Mouse (Mus musculus) lung, postnatal 25 days (tissue): Measurements from ENCODE around the gene Ipo13.
A peak's percentile ranks its signal among the peaks of the same experiment; 100 is the strongest.

Experiments
- DNase-seq: peaks from one replicate; pipeline ENCODE4 v3.0.0; 2022; ENCODE audit warnings: low spot score

Ipo13 gene

GRCm38 (mm10) chr4:117914591-117915442 is at the start of gene Ipo13:
TSS of gene Ipo13 (minus strand) at chr4:117914999.
- peak; percentile 93 for DNase-seq

GRCm38 (mm10) chr4:117957492-117957891 is 42.7 kb upstream of the Ipo13 start:
- no peak for DNase-seq

GRCm38 (mm10) chr4:117947493-117947892 is 32.7 kb upstream of the Ipo13 start:
- DNase-seq, result no peak

- no peak for DNase-seq
Measured at GRCm38 (mm10) chr4:117946639-117947305, 32.0 kb upstream of the Ipo13 start.

GRCm38 (mm10) chr4:117943317-117943716 is 28.5 kb upstream of the Ipo13 start:
- DNase-seq, result no peak

GRCm38 (mm10) chr4:117936964-117937363 is 22.2 kb upstream of the Ipo13 start:
- DNase-seq, result no peak

- DNase-seq, result no peak
Measured at GRCm38 (mm10) chr4:117934081-117934480, 19.3 kb upstream of the Ipo13 start.

GRCm38 (mm10) chr4:117933248-117933647 is 18.4 kb upstream of the Ipo13 start:
- DNase-seq, result peak; percentile 41

- DNase-seq, result peak; percentile 51
Measured at GRCm38 (mm10) chr4:117929391-117929881, 14.6 kb upstream of the Ipo13 start, which contains the start of gene Artn. TSS of gene Artn (minus strand) at chr4:117929763.

- peak; percentile 58 for DNase-seq
Measured at GRCm38 (mm10) chr4:117928699-117929241, 14.0 kb upstream of the Ipo13 start.

GRCm38 (mm10) chr4:117928234-117928633 is 13.4 kb upstream of the Ipo13 start:
- no peak for DNase-seq

- no peak for DNase-seq
Measured at GRCm38 (mm10) chr4:117926545-117927482, 12.0 kb upstream of the Ipo13 start.

- DNase-seq, result no peak
Measured at GRCm38 (mm10) chr4:117924916-117925315, 10.1 kb upstream of the Ipo13 start.

GRCm38 (mm10) chr4:117923450-117923849 is 8.7 kb upstream of the Ipo13 start:
- no peak for DNase-seq

- no peak for DNase-seq
Measured at GRCm38 (mm10) chr4:117921358-117921757, 6.6 kb upstream of the Ipo13 start.

GRCm38 (mm10) chr4:117918762-117919161 is 4.0 kb upstream of the Ipo13 start:
- DNase-seq, result no peak

GRCm38 (mm10) chr4:117918261-117918660 is 3.5 kb upstream of the Ipo13 start:
- no peak for DNase-seq

GRCm38 (mm10) chr4:117917847-117918246 is 3.0 kb upstream of the Ipo13 start:
- no peak for DNase-seq

- no peak for DNase-seq
Measured at GRCm38 (mm10) chr4:117917402-117917801, 2.6 kb upstream of the Ipo13 start.

GRCm38 (mm10) chr4:117916386-117916785 is 1.6 kb upstream of the Ipo13 start:
- DNase-seq, result no peak

- DNase-seq, result no peak
Measured at GRCm38 (mm10) chr4:117915489-117916105, 798 bp upstream of the Ipo13 start.
